Mouse (Mus musculus): ENCODE measurements at regions not wholly inside any gene's neighbourhood (a gene's known extent, or its start where the extent isn't known, plus 50 kb on each side); places are given as distances from the start of the nearest gene placed in this dataset.

- Histone ChIP-seq H3K4me1 (ENCODE audit: control insufficient read depth, insufficient read depth, low read length) (no peaks in the 10 kb centered on the region), H3K4me3 (ENCODE audit: insufficient read depth, low read length) (no peak overlapping the region), H3K27ac (ENCODE audit: insufficient read depth, low read length) (no peak overlapping the region)
- TF ChIP-seq CTCF (IDR thresholded peaks at IDR 0.05; ENCODE audit: extremely low read depth, insufficient read depth, low read length), result no peak
These were observed 70.8 kb downstream of the Mat2b start for GRCm38 (mm10) chr11:40624126-40624778.

DNA sequence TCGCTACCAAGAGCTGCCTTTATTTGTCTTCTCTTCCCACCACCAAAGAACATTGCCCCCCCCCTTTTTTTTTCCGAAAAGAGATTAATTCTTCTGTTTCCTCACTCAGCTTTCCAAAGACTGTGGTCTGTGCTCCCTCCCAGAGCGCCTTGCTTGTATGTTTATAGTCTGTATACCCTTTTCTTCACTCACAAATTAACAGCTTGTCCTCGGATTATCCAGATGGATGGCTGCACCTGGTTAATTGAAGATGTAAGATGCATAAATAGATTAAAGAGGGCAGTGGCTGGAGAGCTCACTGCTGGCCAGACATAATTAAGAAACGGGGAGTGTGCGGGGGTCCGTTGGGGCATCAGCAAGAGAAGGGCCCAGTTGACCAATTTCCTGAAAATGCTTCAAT is 75.0 kb downstream of the Mat2b start:
- H3K27ac ChIP-seq (ENCODE audit: insufficient read depth, low read length), result no peak overlapping the region
- no peak overlapping the region for H3K4me3 ChIP-seq (ENCODE audit: insufficient read depth, low read length)
- TF ChIP-seq CTCF (IDR thresholded peaks at IDR 0.05; ENCODE audit: extremely low read depth, insufficient read depth, low read length) (no peak), POLR2A (IDR thresholded peaks at IDR 0.05; ENCODE audit: extremely low read depth, insufficient read depth, low read length) (no peak)
- no peaks in the 10 kb centered on the region for H3K4me1 ChIP-seq (ENCODE audit: control insufficient read depth, insufficient read depth, low read length)

GRCm38 (mm10) chr11:40603008-40603407 is 92.0 kb downstream of the Mat2b start:
- no peak for TF ChIP-seq POLR2A (IDR thresholded peaks at IDR 0.05; ENCODE audit: extremely low read depth, insufficient read depth, low read length)
- TF ChIP-seq CTCF (IDR thresholded peaks at IDR 0.05; ENCODE audit: extremely low read depth, insufficient read depth, low read length), result no peak
- H3K27ac ChIP-seq (ENCODE audit: insufficient read depth, low read length), result no peak overlapping the region
- H3K4me3 ChIP-seq (ENCODE audit: insufficient read depth, low read length), result no peak overlapping the region
- H3K4me1 ChIP-seq (ENCODE audit: control insufficient read depth, insufficient read depth, low read length), result no peaks in the 10 kb centered on the region; the same call in 1 of the 2 replicates

GRCm38 (mm10) chr11:40601572-40601909 is 93.5 kb downstream of the Mat2b start:
- no peak overlapping the region for H3K4me3 ChIP-seq (ENCODE audit: insufficient read depth, low read length)
- H3K27ac ChIP-seq (ENCODE audit: insufficient read depth, low read length), result no peak overlapping the region
- TF ChIP-seq POLR2A (IDR thresholded peaks at IDR 0.05; ENCODE audit: extremely low read depth, insufficient read depth, low read length) (no peak), CTCF (IDR thresholded peaks at IDR 0.05; ENCODE audit: extremely low read depth, insufficient read depth, low read length) (peak; percentile 6; the same call in 1 of the 2 replicates)
- no peaks in the 10 kb centered on the region; the same call in 1 of the 2 replicates for H3K4me1 ChIP-seq (ENCODE audit: control insufficient read depth, insufficient read depth, low read length)

DNA sequence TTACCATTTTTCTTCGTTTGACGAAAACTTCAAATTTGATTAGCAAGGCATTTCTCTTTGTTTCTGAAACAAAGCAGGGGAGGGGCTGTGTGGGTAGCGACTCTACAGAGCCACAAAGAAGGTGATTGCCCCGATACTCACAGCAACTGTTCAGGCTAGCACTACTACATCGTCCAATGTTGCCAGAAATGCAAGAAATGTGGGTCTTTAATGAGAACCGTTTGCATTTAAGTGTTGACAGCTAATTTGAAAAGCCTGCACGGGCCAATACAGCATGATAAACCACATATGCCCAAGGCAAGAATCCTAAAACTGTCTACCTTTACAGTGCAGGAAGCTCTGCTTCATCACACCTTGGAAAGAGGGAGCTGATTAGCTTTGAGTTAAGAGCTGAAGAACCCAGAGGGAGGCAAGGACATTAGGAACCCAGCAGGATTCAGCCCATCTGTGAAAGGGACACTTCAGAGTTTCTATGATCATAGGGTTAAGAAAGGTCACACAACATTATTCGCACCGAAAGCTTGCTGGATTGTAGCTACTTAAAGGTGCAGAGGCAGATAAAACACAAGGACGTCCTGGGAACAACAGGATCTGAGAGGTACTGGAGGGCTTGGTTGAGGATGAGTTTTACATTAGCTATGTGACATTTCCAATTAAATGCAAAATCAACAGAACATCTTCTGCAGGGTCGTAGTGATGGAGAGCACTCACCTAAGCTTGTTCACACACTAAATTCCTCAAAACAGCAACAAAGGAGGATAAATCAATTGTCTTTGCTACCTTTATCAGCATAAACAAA is 94.0 kb downstream of the Mat2b start:
- H3K27ac ChIP-seq (ENCODE audit: insufficient read depth, low read length), result no peak overlapping the region
- no peaks in the 10 kb centered on the region; the same call in 1 of the 2 replicates for H3K4me1 ChIP-seq (ENCODE audit: control insufficient read depth, insufficient read depth, low read length)
- TF ChIP-seq POLR2A (IDR thresholded peaks at IDR 0.05; ENCODE audit: extremely low read depth, insufficient read depth, low read length) (no peak), CTCF (IDR thresholded peaks at IDR 0.05; ENCODE audit: extremely low read depth, insufficient read depth, low read length) (no peak)
- H3K4me3 ChIP-seq (ENCODE audit: insufficient read depth, low read length), result no peak overlapping the region

- TF ChIP-seq CTCF (IDR thresholded peaks at IDR 0.05; ENCODE audit: extremely low read depth, insufficient read depth, low read length) (no peak), POLR2A (IDR thresholded peaks at IDR 0.05; ENCODE audit: extremely low read depth, insufficient read depth, low read length) (no peak)
- Histone ChIP-seq H3K27ac (ENCODE audit: insufficient read depth, low read length) (no peak overlapping the region), H3K4me3 (ENCODE audit: insufficient read depth, low read length) (no peak overlapping the region), H3K4me1 (ENCODE audit: control insufficient read depth, insufficient read depth, low read length) (no peaks in the 10 kb centered on the region; the same call in 1 of the 2 replicates)
These were observed 94.8 kb downstream of the Mat2b start for GRCm38 (mm10) chr11:40599956-40600772.

DNA sequence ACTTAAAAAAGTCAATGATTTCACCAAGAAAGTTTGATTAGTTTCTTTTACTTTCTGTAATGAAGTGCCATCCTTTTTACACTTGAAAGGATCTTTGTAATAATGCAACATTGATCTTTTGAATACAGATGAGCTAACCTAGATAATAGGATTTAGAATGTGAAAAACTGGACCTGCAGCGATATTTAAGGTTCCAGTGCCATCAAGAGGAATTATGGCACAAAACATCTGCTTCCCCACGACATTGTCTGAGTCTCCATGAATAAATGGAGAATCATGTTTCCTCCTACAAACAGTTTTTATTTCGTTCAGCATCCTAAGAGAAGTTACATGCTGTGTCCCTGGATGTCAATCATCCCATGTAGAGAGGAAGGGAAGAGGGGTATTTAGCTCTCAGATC is 98.7 kb downstream of the Mat2b start:
- no peaks in the 10 kb centered on the region; the same call in 1 of the 2 replicates for H3K4me1 ChIP-seq (ENCODE audit: control insufficient read depth, insufficient read depth, low read length)
- no peak overlapping the region for H3K4me3 ChIP-seq (ENCODE audit: insufficient read depth, low read length)
- no peak overlapping the region for H3K27ac ChIP-seq (ENCODE audit: insufficient read depth, low read length)
- peak; percentile 24; the same call in 1 of the 2 replicates for TF ChIP-seq CTCF (IDR thresholded peaks at IDR 0.05; ENCODE audit: extremely low read depth, insufficient read depth, low read length)
- TF ChIP-seq POLR2A (IDR thresholded peaks at IDR 0.05; ENCODE audit: extremely low read depth, insufficient read depth, low read length), result no peak

- H3K4me3 ChIP-seq (ENCODE audit: insufficient read depth, low read length), result no peak overlapping the region
- H3K4me1 ChIP-seq (ENCODE audit: control insufficient read depth, insufficient read depth, low read length), result no peaks in the 10 kb centered on the region
- H3K27ac ChIP-seq (ENCODE audit: insufficient read depth, low read length), result no peak overlapping the region
- no peak for TF ChIP-seq CTCF (IDR thresholded peaks at IDR 0.05; ENCODE audit: extremely low read depth, insufficient read depth, low read length)
- no peak for TF ChIP-seq POLR2A (IDR thresholded peaks at IDR 0.05; ENCODE audit: extremely low read depth, insufficient read depth, low read length)
These were observed 102.9 kb downstream of the Mat2b start for GRCm38 (mm10) chr11:40592056-40592455.

GRCm38 (mm10) chr11:40573758-40574139 is 121.3 kb downstream of the Mat2b start:
- Histone ChIP-seq H3K4me3 (ENCODE audit: insufficient read depth, low read length) (no peak overlapping the region), H3K4me1 (ENCODE audit: control insufficient read depth, insufficient read depth, low read length) (peaks cover 9% of the 10 kb centered on the region), H3K27ac (ENCODE audit: insufficient read depth, low read length) (peak overlapping the region; percentile 96)
- no peak for TF ChIP-seq CTCF (IDR thresholded peaks at IDR 0.05; ENCODE audit: extremely low read depth, insufficient read depth, low read length)
